Mouse (Mus musculus) left cerebral cortex, postnatal 36 days (tissue): ENCODE measurements at regions not wholly inside any gene's neighbourhood (a gene's known extent, or its start where the extent isn't known, plus 50 kb on each side); places are given as distances from the start of the nearest gene placed in this dataset.

Experiments
- DNase-seq, 2 experiments: peaks; one replicate each; pipeline ENCODE4 v3.0.0; 2021 to 2022; ENCODE audit warnings: low spot score in 2 of 2, mixed read lengths in 1 of 2
- intact Hi-C: fragments of 180-260 bp; cut with DNase I; formaldehyde crosslinking; loops from one replicate; pipeline ENCODE4 v1.15.1; 2025

GRCm38 (mm10) chr14:72942571-72942970 is 106.3 kb downstream of the Cysltr2 start:
- intact Hi-C loops: no loop called here
- no peak for DNase-seq

- no peak for DNase-seq
- intact Hi-C loops: no loop called here
Measured at GRCm38 (mm10) chr14:72939067-72939393, 109.9 kb downstream of the Cysltr2 start.

DNA sequence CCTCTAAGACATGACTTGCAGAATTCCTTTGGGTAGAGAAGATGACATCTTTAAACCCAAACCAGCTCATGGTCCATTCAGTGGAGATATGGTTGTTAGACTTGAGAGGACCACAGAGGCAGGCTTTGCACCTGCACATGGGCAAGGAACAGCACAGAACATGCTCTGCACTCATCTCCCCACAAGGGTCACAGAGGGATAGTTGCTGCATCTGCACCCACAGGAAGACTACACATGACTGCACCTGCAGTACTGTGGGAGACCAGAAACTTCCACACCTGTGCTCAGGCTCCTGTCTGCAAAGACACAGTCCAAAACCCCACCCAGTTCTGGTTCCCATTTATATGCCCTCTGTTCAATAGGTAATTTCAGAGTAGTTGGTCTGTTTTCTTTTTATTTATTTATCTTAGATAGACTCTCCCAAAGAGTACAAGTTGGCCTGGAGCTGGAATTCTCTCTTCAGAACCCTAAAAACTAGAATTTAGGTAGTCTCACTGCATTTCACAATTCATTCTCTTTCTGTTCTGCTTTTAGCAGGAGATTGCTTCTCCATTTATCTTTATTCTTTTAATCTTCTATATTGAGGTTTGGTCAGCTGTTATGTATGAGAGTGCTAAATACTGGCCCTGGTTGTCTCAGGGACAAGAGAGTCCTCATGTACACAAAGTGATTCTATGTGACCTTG is 110.4 kb downstream of the Cysltr2 start:
- intact Hi-C loops: no loop called here
- DNase-seq: no peak

DNA sequence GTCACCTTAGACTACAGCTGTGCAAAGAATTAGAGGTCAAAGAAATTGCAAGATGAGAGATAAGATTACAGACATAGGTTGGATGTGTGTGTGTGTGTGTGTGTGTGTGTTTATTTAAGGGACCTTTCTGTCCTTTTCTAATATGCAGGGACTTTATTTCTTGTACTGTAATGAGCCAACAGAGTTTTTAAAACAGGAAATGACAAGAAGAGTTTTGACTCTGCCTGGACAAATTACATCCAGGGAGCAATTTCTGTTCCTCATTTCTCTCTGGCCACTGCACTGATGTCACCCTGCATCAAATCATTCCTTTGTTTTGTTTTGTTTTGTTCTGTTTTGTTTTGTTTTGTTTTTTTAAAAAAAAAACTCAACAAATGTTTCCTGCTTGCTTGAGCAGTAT is 115.3 kb downstream of the Cysltr2 start:
- no peak for DNase-seq
- intact Hi-C loops: no loop called here

DNA sequence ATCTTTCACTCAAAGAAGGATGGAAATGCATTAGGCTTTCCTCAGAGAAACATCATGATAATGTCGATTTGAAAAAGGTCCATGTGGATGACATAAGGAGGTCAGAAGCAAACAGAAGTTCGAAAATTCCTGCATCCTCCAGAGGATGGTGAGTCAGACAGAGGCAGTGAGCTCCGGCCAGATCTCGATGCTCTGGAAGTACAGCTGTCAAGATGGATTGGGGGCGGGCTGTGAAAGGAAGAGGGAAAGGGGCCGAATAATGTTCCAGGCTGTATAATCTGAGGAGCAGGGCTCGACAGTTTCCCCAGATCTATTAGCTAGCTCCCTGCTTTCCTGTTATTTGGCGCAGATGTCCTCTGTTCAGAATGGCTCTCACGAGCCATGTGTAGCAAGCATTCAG is 116.6 kb downstream of the Cysltr2 start:
- DNase-seq: no peak
- intact Hi-C loops: no loop called here

GRCm38 (mm10) chr14:72901171-72901926 is 147.6 kb downstream of the Cysltr2 start:
- intact Hi-C loops: no loop called here
- no peak for DNase-seq

DNA sequence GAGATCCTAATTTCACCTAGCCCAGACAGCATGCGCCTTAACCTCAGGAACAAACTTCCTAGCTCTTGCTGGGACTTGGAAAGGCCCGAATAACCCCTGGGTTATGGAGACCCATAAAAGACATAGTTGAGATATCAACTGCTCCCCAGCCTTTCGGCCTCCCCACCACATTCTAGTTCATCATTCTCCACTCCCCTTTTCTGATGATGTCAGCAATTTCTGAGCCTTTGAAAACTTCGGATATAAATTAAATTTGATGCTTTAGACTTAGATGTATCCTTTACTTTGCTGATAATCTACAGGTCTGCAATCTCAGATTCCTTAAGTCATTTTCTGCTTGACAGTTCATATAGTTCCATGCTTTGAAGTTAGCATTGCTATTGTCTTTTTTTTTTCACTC is 149.3 kb downstream of the Cysltr2 start:
- intact Hi-C loops: no loop called here
- DNase-seq: no peak

DNA sequence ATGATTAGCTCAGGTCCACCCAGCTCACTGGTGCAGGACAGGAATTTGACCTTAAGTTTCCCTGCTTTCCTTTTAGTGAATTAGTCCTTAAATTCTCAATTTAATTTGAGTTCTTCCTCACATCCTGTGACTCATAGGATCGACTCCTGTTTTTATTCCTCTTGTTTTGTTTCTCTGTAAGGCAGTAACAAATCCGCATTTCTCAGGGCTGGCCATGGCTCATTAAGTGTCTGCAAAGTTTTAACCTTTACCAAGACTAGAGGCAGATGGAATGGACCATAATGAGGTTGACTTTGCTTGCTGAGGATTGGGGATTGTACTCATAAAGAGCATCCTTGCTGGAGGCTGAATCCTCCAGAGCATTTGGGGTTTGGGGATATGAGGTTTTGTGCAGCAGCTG is 156.6 kb downstream of the Cysltr2 start:
- intact Hi-C loops: no loop called here
- no peak for DNase-seq

GRCm38 (mm10) chr14:72889663-72890062 is 159.3 kb downstream of the Cysltr2 start:
- DNase-seq: no peak
- intact Hi-C loops: no loop called here

- intact Hi-C loops: no loop called here
Measured at GRCm38 (mm10) chr14:72887470-72888071, 161.3 kb downstream of the Cysltr2 start.

DNA sequence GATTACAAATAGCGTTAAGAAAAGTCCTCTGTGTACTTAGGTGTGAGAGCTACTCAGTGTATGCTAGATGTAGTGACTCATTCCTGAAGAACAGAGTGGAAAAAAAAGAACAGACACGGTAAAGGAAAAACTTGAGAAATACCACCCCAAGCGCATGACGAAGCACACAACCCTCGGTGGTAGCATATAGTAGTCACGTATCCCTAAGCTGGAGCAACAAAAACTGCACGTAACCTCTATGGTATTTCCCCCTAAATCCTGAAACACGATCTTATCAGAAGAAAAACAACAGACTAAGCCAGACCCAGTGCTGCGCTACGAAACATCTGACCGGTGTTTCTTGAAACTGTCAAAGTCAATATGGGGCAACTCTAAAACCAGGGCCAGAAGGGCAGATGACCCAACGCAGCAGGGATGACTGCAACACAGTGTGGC is 162.0 kb downstream of the Cysltr2 start:
- no peak for DNase-seq
- intact Hi-C loops: no loop called here

More at GRCm38 (mm10) chr14:72887470-72888071, 161.3 kb downstream of the Cysltr2 start:
- DNase-seq: no peak

GRCm38 (mm10) chr14:72885824-72886223 is 163.1 kb downstream of the Cysltr2 start:
- intact Hi-C loops: no loop called here

GRCm38 (mm10) chr14:72884561-72884960 is 164.4 kb downstream of the Cysltr2 start:
- intact Hi-C loops: no loop called here
- no peak for DNase-seq

More at GRCm38 (mm10) chr14:72885824-72886223, 163.1 kb downstream of the Cysltr2 start:
- no peak for DNase-seq

GRCm38 (mm10) chr14:72877132-72877531 is 167.3 kb upstream of the Fndc3a start:
- intact Hi-C loops: no loop called here
- no peak for DNase-seq

DNA sequence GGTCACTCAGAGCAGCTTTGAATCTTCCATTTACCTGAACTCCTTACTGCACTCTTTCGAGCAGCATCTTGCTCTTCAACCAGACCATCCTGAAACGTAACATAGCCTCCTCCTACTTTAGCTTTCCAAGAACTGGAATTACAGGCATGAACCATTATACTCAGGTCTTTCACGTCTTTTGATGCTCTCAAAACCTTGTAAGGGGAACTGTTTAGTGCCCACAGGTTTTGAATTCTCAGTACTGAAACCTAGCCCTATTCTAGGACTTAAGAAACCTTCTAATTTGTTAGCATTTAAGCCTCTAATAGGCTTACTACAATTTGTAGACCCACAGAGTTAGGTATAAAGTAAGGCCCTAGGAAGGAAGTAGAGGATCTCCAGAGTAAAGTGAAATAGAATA is 163.7 kb upstream of the Fndc3a start:
- intact Hi-C loops: no loop called here
- DNase-seq: no peak

DNA sequence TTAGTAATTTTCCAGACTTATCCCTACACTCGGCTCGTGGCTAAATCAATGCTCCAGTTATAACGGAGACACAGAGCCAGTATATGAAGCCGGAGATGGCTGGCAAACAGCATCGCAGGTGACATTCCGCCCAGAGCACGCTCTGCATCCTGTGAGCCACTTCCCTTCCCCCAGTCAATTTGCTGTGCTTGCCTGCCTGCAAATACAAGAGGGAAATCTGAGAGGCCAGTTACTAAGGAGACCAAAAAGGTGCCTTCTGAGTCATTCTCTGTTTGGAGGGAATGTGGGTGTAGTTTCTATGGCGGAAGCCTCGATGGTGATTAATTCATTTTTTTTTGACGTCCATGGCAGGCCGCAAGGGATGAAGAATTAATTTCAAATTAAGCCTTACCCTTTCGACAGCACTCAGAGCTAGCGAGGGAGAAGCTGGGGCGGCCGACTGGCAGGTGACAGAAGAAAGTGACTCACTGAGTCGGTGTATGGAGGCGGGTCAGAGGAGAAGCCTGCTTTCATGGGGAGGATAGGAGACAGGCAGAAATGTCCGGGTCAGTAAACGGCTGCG is 159.5 kb upstream of the Fndc3a start:
- intact Hi-C loops: no loop called here
- DNase-seq: peak; percentile 47 to 54

DNA sequence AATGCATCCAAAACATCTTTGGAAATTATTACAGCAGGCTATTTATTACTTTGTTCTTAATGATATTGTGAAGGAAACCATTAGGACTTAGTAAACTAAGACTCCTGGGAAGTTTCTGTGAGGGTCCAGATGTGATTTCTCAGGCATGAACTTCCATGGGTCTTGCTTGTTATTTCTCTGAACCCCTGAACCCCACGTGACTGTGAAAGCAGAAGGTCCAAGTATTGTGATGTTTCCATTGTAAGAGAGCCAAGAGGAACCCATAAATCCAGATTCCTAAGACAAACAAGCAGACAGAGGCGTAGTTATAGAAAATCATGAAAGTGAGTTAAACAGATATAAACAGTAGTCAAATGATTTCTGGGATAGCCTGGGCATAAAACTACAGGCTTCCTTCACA is 157.1 kb upstream of the Fndc3a start:
- intact Hi-C loops: no loop called here
- DNase-seq: no peak

GRCm38 (mm10) chr14:72865531-72865930 is 155.7 kb upstream of the Fndc3a start:
- intact Hi-C loops: no loop called here

DNA sequence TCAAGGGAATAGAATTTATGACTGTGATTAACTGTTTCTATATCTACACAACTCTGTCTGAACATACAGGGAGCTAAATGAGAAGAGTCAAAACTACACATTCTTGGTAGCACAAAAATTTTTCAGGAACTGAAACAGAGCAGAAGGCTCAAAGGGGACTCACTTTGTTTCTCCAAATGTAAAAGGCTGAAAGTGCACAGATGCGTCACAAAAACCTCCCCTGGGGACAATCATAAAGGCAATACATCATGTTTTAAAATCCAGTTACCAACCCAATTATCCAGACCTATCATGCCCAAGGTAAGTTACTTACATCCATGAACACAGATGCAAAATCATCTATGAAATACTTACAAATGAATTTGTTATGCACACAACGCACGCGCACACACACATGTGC is 155.0 kb upstream of the Fndc3a start:
- intact Hi-C loops: no loop called here
- DNase-seq: no peak

More at GRCm38 (mm10) chr14:72865531-72865930, 155.7 kb upstream of the Fndc3a start:
- no peak for DNase-seq

GRCm38 (mm10) chr14:72864130-72864529 is 154.3 kb upstream of the Fndc3a start:
- no peak for DNase-seq

More at GRCm38 (mm10) chr14:72864130-72864529, 154.3 kb upstream of the Fndc3a start:
- intact Hi-C loops: no loop called here
